Mouse (Mus musculus) C2C12 (cell line): ENCODE measurements around the gene Slc30a5. TPM values are rescaled to one million over a fixed set of nuclear protein-coding genes. Genes with fewer than 3 reads are reported as not detected.

Source experiments
- H3K27me3 ChIP-seq: one replicate; pipeline ENCODE4 v1.6.1; 2011; ENCODE audit not compliant: control insufficient read depth, insufficient read depth, insufficient read length
- H3K36me3 ChIP-seq: one replicate; pipeline ENCODE4 v1.6.1; 2011; ENCODE audit not compliant: control insufficient read depth, insufficient read depth
- H3K4me3 ChIP-seq: one replicate; pipeline ENCODE4 v1.5.1; 2011; ENCODE audit warnings: mild to moderate bottlenecking, control low read depth; ENCODE audit not compliant: poor library complexity, insufficient read depth, severe bottlenecking
- H3K79me2 ChIP-seq: one replicate; pipeline ENCODE4 v1.6.1; 2011; ENCODE audit not compliant: control insufficient read depth, insufficient read depth
- H3K79me3 ChIP-seq: one replicate; pipeline ENCODE4 v1.6.1; 2011; ENCODE audit warnings: low read depth, control low read depth
- H3ac ChIP-seq: one replicate; pipeline ENCODE3; 2011; ENCODE audit warnings: low read depth; ENCODE audit not compliant: control insufficient read depth, insufficient read length
- CEBPB ChIP-seq: IDR thresholded peaks from one replicate; pipeline ENCODE4 v1.6.1; 2011; ENCODE audit warnings: low read depth, mild to moderate bottlenecking, control low read depth, moderate library complexity
- CTCF ChIP-seq: IDR thresholded peaks from one replicate; pipeline ENCODE4 v1.5.1; 2011; ENCODE audit not compliant: control insufficient read depth, insufficient read depth, insufficient read length
- FOSL1 ChIP-seq: IDR thresholded peaks from one replicate; pipeline ENCODE4 v1.8.0; 2011; ENCODE audit warnings: mild to moderate bottlenecking, low read length; ENCODE audit not compliant: poor library complexity, insufficient read depth, severe bottlenecking
- MAX ChIP-seq: IDR thresholded peaks from one replicate; pipeline ENCODE4 v1.6.1; 2011; ENCODE audit warnings: mild to moderate bottlenecking, control low read depth
- MYOD1 ChIP-seq: IDR thresholded peaks from one replicate; pipeline ENCODE4 v1.6.1; 2011; ENCODE audit warnings: low read depth; ENCODE audit not compliant: control insufficient read depth, insufficient read length
- MYOG ChIP-seq: IDR thresholded peaks from one replicate; pipeline ENCODE4 v1.6.1; 2011; ENCODE audit not compliant: control insufficient read depth, insufficient read length; ENCODE audit errors: extremely low read depth
- USF1 ChIP-seq: IDR thresholded peaks from one replicate; pipeline ENCODE4 v1.6.1; 2011; ENCODE audit warnings: low read depth, mild to moderate bottlenecking, control low read depth, moderate library complexity
- polyA plus RNA-seq: library from polyadenylated mRNA; unstranded; fragments of >200 nt; fragmentation: generic; extraction: Trizol; gene quantifications from one replicate; pipeline ENCODE4 v1.2.1, GENCODE M21; 2012; ENCODE audit warnings: missing spikeins

Slc30a5 gene
- polyA plus RNA-seq, 1 experiment = 21.7 TPM

DNA sequence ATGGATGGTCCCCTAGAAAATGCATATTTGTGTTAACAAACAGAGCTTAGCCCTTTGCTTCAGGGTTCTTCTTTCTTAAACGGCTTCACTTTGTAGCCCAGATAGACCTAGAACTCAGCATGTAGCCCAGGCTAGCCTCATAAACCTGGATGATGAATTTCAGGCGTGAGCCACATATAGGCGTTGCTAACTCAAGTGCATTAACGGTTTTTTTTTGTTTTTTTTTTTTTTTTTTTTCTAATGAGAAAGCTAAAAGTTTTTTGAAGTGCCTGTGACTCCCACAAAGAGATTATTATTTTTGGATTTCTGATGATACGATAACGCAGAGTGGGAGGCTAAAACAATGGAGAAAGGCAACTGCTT lies 394 bp upstream of the Slc30a5 start:
- no peak overlapping the region for H3K4me3 ChIP-seq
- no peak overlapping the region for H3ac ChIP-seq
- H3K36me3 ChIP-seq = no peaks in the 10 kb centered on the region
- no peak for TF ChIP-seq MYOG
- TF ChIP-seq FOSL1 = no peak
- TF ChIP-seq CTCF = no peak
- no peak for TF ChIP-seq MAX
- TF ChIP-seq MYOD1 = no peak
- TF ChIP-seq USF1 = no peak
- no peak for TF ChIP-seq CEBPB
- H3K79me3 ChIP-seq = peaks cover 35% of the 10 kb centered on the region
- peaks cover 5% of the 10 kb centered on the region for H3K27me3 ChIP-seq
- H3K79me2 ChIP-seq = peaks cover 44% of the 10 kb centered on the region

DNA sequence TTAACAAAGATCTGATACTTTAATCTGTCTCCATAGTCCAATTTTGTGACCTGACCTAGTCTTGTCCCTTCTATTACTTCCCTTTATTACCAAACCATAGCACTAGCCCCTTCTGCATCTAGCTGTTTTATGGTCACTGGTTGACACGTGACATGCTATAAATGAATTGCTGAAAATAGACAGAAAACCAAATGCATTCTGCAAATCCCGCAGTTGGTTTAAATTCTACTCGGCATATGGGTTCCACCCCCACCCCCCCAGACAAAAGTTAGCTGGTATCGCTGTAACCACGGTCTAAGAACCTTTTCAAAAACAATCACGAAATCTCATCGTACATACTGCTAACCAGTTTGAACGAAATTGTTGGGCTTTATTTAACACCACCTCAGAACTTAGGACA lies 1.0 kb downstream of the Slc30a5 start:
- peaks cover 14% of the 10 kb centered on the region for H3K36me3 ChIP-seq
- peaks cover 44% of the 10 kb centered on the region for H3K79me2 ChIP-seq
- H3K79me3 ChIP-seq = peaks cover 35% of the 10 kb centered on the region
- peak; percentile 61 for TF ChIP-seq USF1
- TF ChIP-seq CTCF = no peak
- TF ChIP-seq CEBPB = no peak
- TF ChIP-seq FOSL1 = no peak
- no peak for TF ChIP-seq MAX
- no peak for TF ChIP-seq MYOD1
- no peak for TF ChIP-seq MYOG
- peaks cover 5% of the 10 kb centered on the region for H3K27me3 ChIP-seq
- peak overlapping the region; percentile 83 for H3ac ChIP-seq
- H3K4me3 ChIP-seq = peak overlapping the region; percentile 89

DNA sequence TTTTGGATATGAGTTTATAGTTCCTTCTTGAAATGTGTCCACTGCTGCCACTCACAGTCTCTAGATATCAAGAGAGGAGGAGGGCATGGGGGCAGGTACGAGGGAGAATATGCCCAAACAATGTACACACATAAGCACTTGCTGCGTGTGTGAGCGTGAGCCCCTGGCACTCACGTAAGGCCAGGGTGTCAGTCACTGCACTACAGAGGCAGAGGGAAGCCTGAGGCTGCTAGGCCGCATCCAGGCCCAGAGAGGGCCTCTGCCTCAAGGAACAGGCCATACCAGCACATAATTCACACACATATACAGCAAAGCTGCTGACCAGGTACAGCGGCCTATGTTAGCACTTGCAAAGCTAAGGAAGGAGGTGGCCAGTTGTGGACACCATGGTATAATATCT lies 2.1 kb downstream of the Slc30a5 start:
- Histone ChIP-seq H3K36me3 (peaks cover 24% of the 10 kb centered on the region), H3K79me2 (peaks cover 44% of the 10 kb centered on the region), H3K27me3 (no peaks in the 10 kb centered on the region), H3K79me3 (peaks cover 35% of the 10 kb centered on the region), H3K4me3 (no peak overlapping the region), H3ac (no peak overlapping the region)
- no peak for TF ChIP-seq CEBPB
- TF ChIP-seq MYOD1 = no peak
- TF ChIP-seq MYOG = no peak
- TF ChIP-seq USF1 = no peak
- TF ChIP-seq CTCF = no peak
- TF ChIP-seq FOSL1 = no peak

DNA sequence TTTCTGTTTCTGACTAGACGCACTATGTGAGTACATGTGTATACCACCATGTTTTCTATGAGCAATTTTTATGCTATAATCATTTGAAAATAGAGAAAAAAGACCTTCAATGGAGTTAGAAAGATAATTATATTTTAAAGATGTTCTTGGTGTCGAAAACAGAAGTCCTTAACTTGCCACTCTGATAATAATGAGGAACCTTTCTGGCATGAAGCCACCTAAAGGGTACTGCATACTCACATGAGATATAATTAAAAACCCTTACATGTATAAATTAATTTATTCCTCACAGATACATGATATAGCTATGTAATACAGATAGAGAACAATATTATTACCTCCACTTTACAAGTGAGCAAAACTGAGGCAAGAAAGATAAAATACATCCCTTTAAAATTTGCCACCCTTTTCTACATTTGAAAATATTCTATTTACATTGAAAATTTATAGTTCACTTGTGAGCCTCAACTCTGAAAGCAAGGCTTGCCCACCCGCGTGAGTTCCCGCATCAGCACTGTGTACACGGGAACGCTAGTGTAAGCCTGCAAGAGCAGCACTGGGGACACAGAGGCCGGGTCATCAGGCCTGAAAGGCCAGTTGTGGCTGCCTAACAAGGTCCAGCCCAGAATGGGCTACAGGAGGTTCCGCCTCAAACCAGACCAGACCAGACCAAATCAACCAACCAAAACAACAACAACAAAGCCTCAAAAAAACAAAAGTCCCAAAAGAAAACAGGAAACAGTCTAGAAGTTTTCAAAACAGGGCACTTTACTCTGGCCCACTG lies 7.4 kb downstream of the Slc30a5 start:
- peaks cover 20% of the 10 kb centered on the region for H3K79me2 ChIP-seq
- no peak overlapping the region for H3K4me3 ChIP-seq
- H3K27me3 ChIP-seq = no peaks in the 10 kb centered on the region
- H3K36me3 ChIP-seq = peaks cover 68% of the 10 kb centered on the region
- H3K79me3 ChIP-seq = peaks cover 16% of the 10 kb centered on the region
- H3ac ChIP-seq = no peak overlapping the region
- no peak for TF ChIP-seq MYOD1
- no peak for TF ChIP-seq USF1
- no peak for TF ChIP-seq CTCF
- no peak for TF ChIP-seq CEBPB
- no peak for TF ChIP-seq MYOG
- TF ChIP-seq MAX = no peak
- no peak for TF ChIP-seq FOSL1

DNA sequence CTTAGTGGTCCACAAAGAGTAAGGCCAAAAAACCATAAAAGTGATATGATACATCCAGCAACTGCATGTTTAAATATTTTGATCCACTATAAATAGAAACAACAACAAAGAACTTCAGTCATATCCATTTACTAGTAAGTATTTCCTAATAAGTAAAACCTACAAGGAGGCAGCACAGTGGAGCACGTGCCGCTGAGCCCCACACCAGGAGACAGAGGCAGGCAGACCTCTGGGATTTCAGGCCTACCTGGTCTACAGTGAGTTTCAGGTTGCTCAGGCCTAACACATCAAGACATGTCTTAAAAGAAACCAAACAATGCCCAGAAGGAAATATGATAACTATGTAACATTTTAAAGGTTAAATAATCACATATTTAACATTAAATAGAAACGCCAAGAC lies 8.3 kb downstream of the Slc30a5 start:
- no peak for TF ChIP-seq MYOG
- no peak for TF ChIP-seq MYOD1
- no peak for TF ChIP-seq CTCF
- TF ChIP-seq MAX = no peak
- TF ChIP-seq CEBPB = no peak
- no peak for TF ChIP-seq FOSL1
- TF ChIP-seq USF1 = no peak
- Histone ChIP-seq H3K36me3 (peaks cover 76% of the 10 kb centered on the region), H3ac (no peak overlapping the region), H3K79me3 (peaks cover 8% of the 10 kb centered on the region), H3K79me2 (peaks cover 11% of the 10 kb centered on the region), H3K27me3 (no peaks in the 10 kb centered on the region), H3K4me3 (no peak overlapping the region)

DNA sequence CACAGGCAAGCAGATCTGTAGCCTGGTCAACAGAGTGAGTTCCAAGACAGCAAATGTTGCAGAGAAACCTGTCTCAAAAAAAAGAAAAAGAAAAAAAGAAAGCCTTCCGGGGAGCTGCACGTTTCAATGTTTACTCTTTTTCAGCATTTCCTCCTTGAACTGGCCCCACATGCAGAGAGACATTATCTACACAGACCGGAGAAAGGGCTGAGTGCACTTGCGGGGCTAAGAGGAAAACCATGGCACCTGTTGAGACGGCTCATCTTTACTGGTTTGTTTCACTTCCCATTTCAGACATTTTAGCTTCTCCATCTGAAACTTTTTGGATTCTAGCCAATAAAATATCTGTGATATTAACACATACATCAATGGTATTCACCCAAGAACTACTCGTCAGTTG lies 8.9 kb downstream of the Slc30a5 start:
- TF ChIP-seq MAX = no peak
- TF ChIP-seq MYOG = no peak
- TF ChIP-seq CTCF = no peak
- no peak for TF ChIP-seq CEBPB
- no peak for TF ChIP-seq FOSL1
- no peak for TF ChIP-seq MYOD1
- TF ChIP-seq USF1 = no peak
- no peaks in the 10 kb centered on the region for H3K27me3 ChIP-seq
- H3K36me3 ChIP-seq = peaks cover 82% of the 10 kb centered on the region
- peaks cover 3% of the 10 kb centered on the region for H3K79me3 ChIP-seq
- no peak overlapping the region for H3K4me3 ChIP-seq
- no peak overlapping the region for H3ac ChIP-seq
- peaks cover 5% of the 10 kb centered on the region for H3K79me2 ChIP-seq
